ENCODE assay signal across 22 mouse cellular contexts in the genomic region with DNA sequence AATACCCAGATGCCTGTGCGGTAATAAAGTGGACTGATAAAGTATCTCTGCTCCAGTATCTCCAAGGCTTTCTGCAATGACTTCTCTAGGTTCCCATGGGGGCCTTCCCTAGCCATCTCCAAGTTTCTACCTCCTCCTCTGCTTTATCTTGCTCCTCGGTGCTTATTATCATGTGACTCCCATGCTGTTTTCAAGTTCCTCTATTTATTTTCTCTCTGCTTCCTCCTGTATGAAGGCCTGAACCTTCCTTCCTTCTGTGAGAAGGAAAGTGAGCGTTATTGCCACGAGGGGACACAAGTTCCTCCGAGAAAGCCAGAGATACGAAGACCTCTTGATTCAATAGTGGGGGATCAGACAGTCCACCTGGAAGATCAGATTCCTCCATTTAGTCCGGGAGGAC.
DNase-seq lines count a peak whose midpoint lies in the region; ATAC-seq and TF ChIP-seq lines count a peak whose summit lies in the region.
"Had no signal": no experiment of that assay in that cellular context is flagged by ENCODE, and none has a peak within 500 bp of the region (broad histone marks: within the 10 kb centered on the region; RNA-seq: fewer than 3 reads in every experiment).

No protein-coding gene starts in this region.

- no peak overlapping the region for H3K4me3 ChIP-seq in heart, embryonic 10.5 days
- H3K4me3 ChIP-seq in heart, embryonic 11.5 days (ENCODE audit: low read depth, low read length) = no peak overlapping the region
- H3K4me3 ChIP-seq in kidney, embryonic 14.5 days (ENCODE audit: low read length) = no peak overlapping the region
- no peak overlapping the region for H3K4me3 ChIP-seq in embryonic fibroblast, embryonic 13.5 days (ENCODE audit: insufficient read depth, low read length)
- H3K4me3 ChIP-seq in hindbrain, embryonic 13.5 days = no peak overlapping the region
- H3K4me3 ChIP-seq: embryonic facial prominence, embryonic 15.5 days; forebrain, embryonic 13.5 days had no signal

- ATAC-seq in heart, embryonic 11.5 days (replicated peaks; ENCODE audit: insufficient number of reproducible peaks, low FRiP score, low TSS enrichment) = no peak
- no peak for ATAC-seq in kidney, embryonic 14.5 days (ENCODE audit: low FRiP score, low TSS enrichment)
- ATAC-seq in megakaryocyte, adult 5-6 weeks (ENCODE audit: poor library complexity, severe bottlenecking) = peak; percentile 77
- ATAC-seq in hindbrain, embryonic 13.5 days (ENCODE audit: low FRiP score) = no peak
- ATAC-seq: activated CD4-positive, CD25-positive, alpha-beta regulatory T cell, adult 4 months; forebrain, embryonic 13.5 days; forebrain, postnatal 0 days; Patski had no signal

- H3K4me1 ChIP-seq in heart, embryonic 10.5 days = peaks cover 31% of the 10 kb centered on the region
- H3K4me1 ChIP-seq in heart, embryonic 11.5 days (ENCODE audit: control insufficient read depth, insufficient read depth, low read length) = 0 out of 2 replicates have a peak, but pooled peaks cover 2% of the 10 kb centered on the region
- peaks cover 26% of the 10 kb centered on the region for H3K4me1 ChIP-seq in kidney, embryonic 14.5 days (ENCODE audit: control insufficient read depth, insufficient read depth, low read length)
- no peaks in the 10 kb centered on the region for H3K4me1 ChIP-seq in embryonic fibroblast, embryonic 13.5 days (ENCODE audit: control insufficient read depth, insufficient read depth, low read length)
- H3K4me1 ChIP-seq in hindbrain, embryonic 13.5 days (replicated peaks) = peaks cover 37% of the 10 kb centered on the region

- no peak for TF ChIP-seq POLR2A in embryonic fibroblast, embryonic 13.5 days (IDR thresholded peaks at IDR 0.05; ENCODE audit: low read depth, low read length)

- H3K27me3 ChIP-seq in heart, embryonic 10.5 days (ENCODE audit: insufficient read depth, poor library complexity, severe bottlenecking) = no peaks in the 10 kb centered on the region
- H3K27me3 ChIP-seq in heart, embryonic 11.5 days (ENCODE audit: control insufficient read depth, insufficient read depth, low read length) = no peaks in the 10 kb centered on the region
- H3K27me3 ChIP-seq in kidney, embryonic 14.5 days (ENCODE audit: control insufficient read depth, insufficient read depth, low read length) = no peaks in the 10 kb centered on the region
- H3K27me3 ChIP-seq in hindbrain, embryonic 13.5 days = 0 out of 2 replicates have a peak, but pooled peaks cover 3% of the 10 kb centered on the region
- H3K27me3 ChIP-seq: forebrain, embryonic 13.5 days; Patski had no signal

- H3K36me3 ChIP-seq in heart, embryonic 10.5 days = no peaks in the 10 kb centered on the region
- no peaks in the 10 kb centered on the region for H3K36me3 ChIP-seq in heart, embryonic 11.5 days (ENCODE audit: control insufficient read depth, insufficient read depth, low read length)
- no peaks in the 10 kb centered on the region for H3K36me3 ChIP-seq in kidney, embryonic 14.5 days (ENCODE audit: control insufficient read depth, insufficient read depth, low read length)
- no peaks in the 10 kb centered on the region for H3K36me3 ChIP-seq in hindbrain, embryonic 13.5 days
- H3K36me3 ChIP-seq: embryonic facial prominence, embryonic 15.5 days had no signal

- TF ChIP-seq CTCF in embryonic fibroblast, embryonic 13.5 days (IDR thresholded peaks at IDR 0.05; ENCODE audit: borderline replicate concordance, insufficient read depth, low read length) = no peak

- no peak for DNase-seq in heart, embryonic 10.5 days (ENCODE audit: low spot score)
- DNase-seq in kidney, adult 9 months = no peak
- no peak for DNase-seq in ovary, postnatal 14 days (ENCODE audit: low spot score)
- DNase-seq: adrenal gland, postnatal 25 days; cerebellum, adult 2 months; cerebellum, postnatal 10 days; embryo, embryonic 11 days; forebrain, postnatal 0 days; gastrocnemius, postnatal 14 days; heart, adult 11 months; heart, postnatal 36 days; kidney, adult 11 months had no signal

- WGBS in heart, embryonic 10.5 days = 66% methylated on average over 7 of the region's 7 CpGs
- WGBS in heart, embryonic 11.5 days (ENCODE audit: insufficient replicate concordance) = 62% methylated on average over 7 of the region's 7 CpGs
- 80% methylated on average over 7 of the region's 7 CpGs for WGBS in kidney, embryonic 14.5 days
- WGBS in hindbrain, embryonic 13.5 days = 84% methylated on average over 7 of the region's 7 CpGs

- H3K4me2 ChIP-seq in heart, embryonic 11.5 days = no peak overlapping the region
- H3K4me2 ChIP-seq in kidney, embryonic 14.5 days (replicated peaks; ENCODE audit: low read depth, low read length) = no peak overlapping the region
- H3K4me2 ChIP-seq in hindbrain, embryonic 13.5 days = no peak overlapping the region
- H3K4me2 ChIP-seq: embryonic facial prominence, embryonic 15.5 days; forebrain, embryonic 13.5 days; hindbrain, embryonic 14.5 days had no signal

- H3K9ac ChIP-seq in heart, embryonic 11.5 days (ENCODE audit: low read depth, low read length) = no peak overlapping the region
- no peak overlapping the region for H3K9ac ChIP-seq in kidney, embryonic 14.5 days (ENCODE audit: low read depth, low read length)
- no peak overlapping the region for H3K9ac ChIP-seq in hindbrain, embryonic 13.5 days
- H3K9ac ChIP-seq: embryonic facial prominence, embryonic 15.5 days; forebrain, embryonic 13.5 days; forebrain, postnatal 0 days; hindbrain, embryonic 14.5 days had no signal

- H3K9me3 ChIP-seq in heart, embryonic 10.5 days = no peaks in the 10 kb centered on the region
- H3K9me3 ChIP-seq in heart, embryonic 11.5 days (replicated peaks; ENCODE audit: control insufficient read depth, low read length) = no peaks in the 10 kb centered on the region
- no peaks in the 10 kb centered on the region for H3K9me3 ChIP-seq in kidney, embryonic 14.5 days (ENCODE audit: control insufficient read depth, low read length)
- no peaks in the 10 kb centered on the region for H3K9me3 ChIP-seq in hindbrain, embryonic 13.5 days
- H3K9me3 ChIP-seq: embryonic facial prominence, embryonic 15.5 days; forebrain, embryonic 13.5 days had no signal

- peak overlapping the region; percentile 13; the same call in 1 of the 2 replicates for H3K27ac ChIP-seq in heart, embryonic 10.5 days
- H3K27ac ChIP-seq in heart, embryonic 11.5 days (ENCODE audit: low read depth, low read length) = no peak overlapping the region
- H3K27ac ChIP-seq in kidney, embryonic 14.5 days (ENCODE audit: low read depth, low read length) = peak overlapping the region; percentile 5; the same call in 1 of the 2 replicates
- H3K27ac ChIP-seq in embryonic fibroblast, embryonic 13.5 days (ENCODE audit: insufficient read depth, low read length) = peak overlapping the region; percentile 23; the same call in 1 of the 2 replicates
- H3K27ac ChIP-seq in hindbrain, embryonic 13.5 days = no peak overlapping the region
- H3K27ac ChIP-seq: embryonic facial prominence, embryonic 15.5 days; forebrain, embryonic 13.5 days; hindbrain, embryonic 14.5 days had no signal

Comparison
In these comparisons a context has a peak if more than half of its experiments do, and no peak if none do; other contexts are left out.
1. H3K27ac ChIP-seq: peak in heart, embryonic 10.5 days (single experiment), kidney, embryonic 14.5 days (single experiment) and embryonic fibroblast, embryonic 13.5 days (single experiment); none in heart, embryonic 11.5 days (single experiment) and hindbrain, embryonic 13.5 days (single experiment).